Comparison of ENCODE assay signal across 19 mouse cellular contexts in the genomic region with DNA sequence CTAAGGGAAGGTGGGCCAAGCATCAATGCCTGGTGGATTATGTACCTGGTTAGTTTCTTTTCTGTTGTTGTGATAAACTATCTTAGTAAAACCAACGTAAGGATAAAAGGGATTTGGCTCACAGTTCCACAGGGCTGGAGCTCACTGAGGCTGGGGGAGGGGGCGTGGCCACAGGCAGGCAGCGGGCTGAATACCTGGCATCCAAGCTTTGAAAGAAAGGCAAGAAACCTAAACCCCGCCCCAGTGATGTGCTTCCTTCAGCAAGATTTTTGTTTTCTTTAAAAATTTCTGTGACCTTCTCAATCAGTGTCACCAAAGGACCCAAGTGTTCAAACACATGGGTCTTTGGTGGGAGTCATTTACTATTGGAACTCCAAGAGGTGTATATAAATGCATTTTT. TPM values are rescaled to one million over a fixed set of nuclear protein-coding genes. Genes with fewer than 3 reads are reported as not detected.
"Had no signal": no experiment of that assay in that cellular context is flagged by ENCODE, and none has a peak within 500 bp of the region (broad histone marks: within the 10 kb centered on the region; RNA-seq: fewer than 3 reads in every experiment).

No protein-coding gene starts in this region.

- H3K27me3 ChIP-seq: neural tube, embryonic 12.5 days; neural tube, embryonic 13.5 days; neural tube, embryonic 15.5 days; stomach, embryonic 15.5 days had no signal

- H3K4me2 ChIP-seq: neural tube, embryonic 12.5 days; neural tube, embryonic 13.5 days; neural tube, embryonic 15.5 days; stomach, embryonic 15.5 days had no signal

- H3K4me1 ChIP-seq: neural tube, embryonic 12.5 days; stomach, embryonic 15.5 days had no signal

- DNase-seq: retina, postnatal 1 day; right cerebral cortex, adult 18-20 months; right cerebral cortex, postnatal 14 days; right cerebral cortex, postnatal 25 days; right cerebral cortex, postnatal 4 days; spleen, adult 18-20 months; thymus, adult 18-20 months; thymus, adult 2 months; thymus, postnatal 14 days; thymus, postnatal 36 days; thymus, postnatal 4 days had no signal

- H3K4me3 ChIP-seq: neural tube, embryonic 12.5 days; neural tube, embryonic 13.5 days; neural tube, embryonic 15.5 days; stomach, embryonic 15.5 days had no signal

- H3K9ac ChIP-seq: neural tube, embryonic 12.5 days; neural tube, embryonic 13.5 days; neural tube, embryonic 15.5 days; stomach, embryonic 15.5 days had no signal

- H3K36me3 ChIP-seq: neural tube, embryonic 12.5 days; neural tube, embryonic 13.5 days; neural tube, embryonic 15.5 days; stomach, embryonic 15.5 days had no signal

- H3K27ac ChIP-seq: neural tube, embryonic 12.5 days; neural tube, embryonic 13.5 days; neural tube, embryonic 15.5 days; stomach, embryonic 15.5 days; stomach, postnatal 0 days had no signal

- H3K9me3 ChIP-seq: neural tube, embryonic 12.5 days; neural tube, embryonic 13.5 days; neural tube, embryonic 15.5 days; stomach, embryonic 15.5 days had no signal

RNA-seq across cellular contexts. Expression of a gene that starts 4.8 kb away (rescaled TPM):
- total RNA-seq: neutrophil, adult 5-6 weeks had no signal
- polyA plus RNA-seq: neural tube, embryonic 12.5 days; neural tube, embryonic 13.5 days; neural tube, embryonic 14.5 days; spleen, adult 2 months had no signal

RNA-seq across cellular contexts. Expression of a gene that starts 23.6 kb away (rescaled TPM):
- total RNA-seq: neutrophil, adult 5-6 weeks had no signal
- polyA plus RNA-seq: neural tube, embryonic 12.5 days; spleen, adult 2 months had no signal
